ENCODE assay signal across 10 mouse cellular contexts in genomic region chr2:131191005-131191390, GRCm38 (mm10). TPM values are rescaled to one million over a fixed set of nuclear protein-coding genes. Genes with fewer than 3 reads are reported as not detected.
DNase-seq lines count a peak whose midpoint lies in the region; ATAC-seq and TF ChIP-seq lines count a peak whose summit lies in the region.
"Had no signal": no experiment of that assay in that cellular context is flagged by ENCODE, and none has a peak within 500 bp of the region (broad histone marks: within the 10 kb centered on the region; RNA-seq: fewer than 3 reads in every experiment).

No protein-coding gene starts in this region.

- WGBS in intestine, embryonic 14.5 days, result 74% methylated on average over 7 of the region's 7 CpGs
- WGBS in intestine, postnatal 0 days, result 76% methylated on average over 7 of the region's 7 CpGs
- 70% methylated on average over 7 of the region's 7 CpGs for WGBS in hindbrain, embryonic 10.5 days
- 58% methylated on average over 7 of the region's 7 CpGs for WGBS in midbrain, embryonic 11.5 days

- no peak overlapping the region for H3K9ac ChIP-seq in intestine, embryonic 14.5 days (ENCODE audit: low read length)
- no peak overlapping the region for H3K9ac ChIP-seq in intestine, postnatal 0 days (ENCODE audit: low read depth, low read length)
- peak overlapping the region; percentile 41 for H3K9ac ChIP-seq in midbrain, embryonic 11.5 days (ENCODE audit: low read length)

- no peak for ATAC-seq in intestine, embryonic 14.5 days (replicated peaks; ENCODE audit: low FRiP score, low TSS enrichment, low read depth)
- no peak for ATAC-seq in intestine, postnatal 0 days
- ATAC-seq in midbrain, embryonic 11.5 days (ENCODE audit: low FRiP score), result no peak

- H3K27ac ChIP-seq in intestine, embryonic 14.5 days (ENCODE audit: low read depth), result peak overlapping the region; percentile 60; the same call in 1 of the 2 replicates
- no peak overlapping the region for H3K27ac ChIP-seq in intestine, postnatal 0 days (ENCODE audit: low read depth, low read length)
- H3K27ac ChIP-seq in hindbrain, embryonic 10.5 days, result peak overlapping the region; percentile 87
- peak overlapping the region; percentile 93 for H3K27ac ChIP-seq in midbrain, embryonic 11.5 days (ENCODE audit: low read depth, low read length)
- H3K27ac ChIP-seq in left cerebral cortex, adult 2 months, result no peak overlapping the region

- H3K36me3 ChIP-seq in intestine, embryonic 14.5 days (ENCODE audit: control insufficient read depth, insufficient read depth, low read length), result peaks cover 42% of the 10 kb centered on the region
- H3K36me3 ChIP-seq in intestine, postnatal 0 days (ENCODE audit: control insufficient read depth, insufficient read depth), result peaks cover 26% of the 10 kb centered on the region
- peaks cover 63% of the 10 kb centered on the region for H3K36me3 ChIP-seq in hindbrain, embryonic 10.5 days
- peaks cover 16% of the 10 kb centered on the region for H3K36me3 ChIP-seq in midbrain, embryonic 11.5 days (ENCODE audit: control insufficient read depth, insufficient read depth, low read length)

- DNase-seq in intestine, embryonic 14.5 days (ENCODE audit: low spot score), result no peak
- peak; percentile 51 for DNase-seq in CD4-positive helper T cell, adult 2 months (ENCODE audit: low read depth, low spot score)
- no peak for DNase-seq in hindbrain, embryonic 10.5 days (ENCODE audit: low spot score)
- no peak for DNase-seq in midbrain, embryonic 11.5 days (ENCODE audit: low spot score, missing footprints)
- DNase-seq in left cerebral cortex, adult 2 months (ENCODE audit: extremely low spot score in 1 of 2, low spot score in 2 of 2), result no peak
- DNase-seq in cerebellum, adult 11 months, result no peak
- no peak for DNase-seq in cerebellum, adult 18-20 months
- DNase-seq: cerebellum, adult 2 months; right cerebral cortex, postnatal 4 days had no signal

- no peak overlapping the region for H3K4me3 ChIP-seq in intestine, embryonic 14.5 days (ENCODE audit: low read depth, low read length)
- H3K4me3 ChIP-seq in intestine, postnatal 0 days (ENCODE audit: low read depth, low read length), result no peak overlapping the region
- peak overlapping the region; percentile 38 for H3K4me3 ChIP-seq in hindbrain, embryonic 10.5 days
- H3K4me3 ChIP-seq in midbrain, embryonic 11.5 days (ENCODE audit: low read depth, low read length), result no peak overlapping the region
- H3K4me3 ChIP-seq in left cerebral cortex, adult 2 months, result no peak overlapping the region

- TF ChIP-seq CTCF in intestine, postnatal 0 days (IDR thresholded peaks at IDR 0.05; ENCODE audit: low read depth), result no peak
- no peak for TF ChIP-seq CTCF in left cerebral cortex, adult 2 months (IDR thresholded peaks at IDR 0.05)

- peaks cover 27% of the 10 kb centered on the region for H3K4me1 ChIP-seq in intestine, embryonic 14.5 days (replicated peaks; ENCODE audit: control insufficient read depth, insufficient read depth, low read length)
- H3K4me1 ChIP-seq in intestine, postnatal 0 days (replicated peaks; ENCODE audit: control insufficient read depth, insufficient read depth, low read length), result peaks cover 3% of the 10 kb centered on the region; the same call in 1 of the 2 replicates
- H3K4me1 ChIP-seq in hindbrain, embryonic 10.5 days (replicated peaks), result peaks cover 66% of the 10 kb centered on the region
- H3K4me1 ChIP-seq in midbrain, embryonic 11.5 days (ENCODE audit: control insufficient read depth, insufficient read depth, low read length), result peaks cover 43% of the 10 kb centered on the region

- H3K9me3 ChIP-seq in intestine, embryonic 14.5 days (ENCODE audit: control insufficient read depth, low read length), result no peaks in the 10 kb centered on the region
- H3K9me3 ChIP-seq in intestine, postnatal 0 days (ENCODE audit: control insufficient read depth), result no peaks in the 10 kb centered on the region
- H3K9me3 ChIP-seq in hindbrain, embryonic 10.5 days, result no peaks in the 10 kb centered on the region
- no peaks in the 10 kb centered on the region for H3K9me3 ChIP-seq in midbrain, embryonic 11.5 days (ENCODE audit: control insufficient read depth, low read length)

- no peak overlapping the region for H3K4me2 ChIP-seq in intestine, embryonic 14.5 days (ENCODE audit: low read length)
- H3K4me2 ChIP-seq in intestine, postnatal 0 days (replicated peaks; ENCODE audit: low read depth), result no peak overlapping the region
- H3K4me2 ChIP-seq in midbrain, embryonic 11.5 days, result peak overlapping the region; percentile 85; the same call in 1 of the 2 replicates

- intact Hi-C loops in left cerebral cortex, adult 2 months (cut with DNase I), result no loop called here

- H3K27me3 ChIP-seq in intestine, embryonic 14.5 days (replicated peaks; ENCODE audit: control insufficient read depth, insufficient read depth, low read length), result no peaks in the 10 kb centered on the region
- no peaks in the 10 kb centered on the region for H3K27me3 ChIP-seq in intestine, postnatal 0 days (replicated peaks; ENCODE audit: control insufficient read depth, insufficient read depth, low read length)
- no peaks in the 10 kb centered on the region for H3K27me3 ChIP-seq in hindbrain, embryonic 10.5 days (ENCODE audit: insufficient read depth, poor library complexity, severe bottlenecking)
- H3K27me3 ChIP-seq in midbrain, embryonic 11.5 days (ENCODE audit: control insufficient read depth, insufficient read depth, low read length), result no peaks in the 10 kb centered on the region; the same call in 1 of the 2 replicates

RNA-seq across cellular contexts. Expression of gene Spef1, which starts 3.9 kb away (rescaled TPM):
- 5.8 and 6.4 TPM in 2 replicates for polyA plus RNA-seq in intestine, embryonic 14.5 days (2014; fragmentation: Nextera tagmentation; extraction: Ambion mirVana)
- 2.0 and 2.1 TPM in 2 replicates for polyA plus RNA-seq in intestine, postnatal 0 days (2015; fragmentation: Nextera tagmentation; extraction: Ambion mirVana)
- 5.2 and 5.4 TPM in 2 replicates for polyA plus RNA-seq in hindbrain, embryonic 10.5 days (2016; fragmentation: Nextera tagmentation; extraction: Ambion mirVana)
- 6.3 and 7.1 TPM in 2 replicates for polyA plus RNA-seq in midbrain, embryonic 11.5 days (2014; fragmentation: Nextera tagmentation; extraction: Ambion mirVana)
- 10 to 100 TPM; 10.9 to 11.0 TPM for total RNA-seq in left cerebral cortex, adult 2 months (2021)

RNA-seq across cellular contexts. Expression of gene Cdc25b, which starts 4.2 kb away (rescaled TPM):
- polyA plus RNA-seq in intestine, embryonic 14.5 days (2014; fragmentation: Nextera tagmentation; extraction: Ambion mirVana), result 51.8 and 61.0 TPM in 2 replicates
- polyA plus RNA-seq in intestine, postnatal 0 days (2015; fragmentation: Nextera tagmentation; extraction: Ambion mirVana), result 10.9 and 12.4 TPM in 2 replicates
- 99.7 and 116 TPM in 2 replicates for polyA plus RNA-seq in hindbrain, embryonic 10.5 days (2016; fragmentation: Nextera tagmentation; extraction: Ambion mirVana)
- polyA plus RNA-seq in midbrain, embryonic 11.5 days (2014; fragmentation: Nextera tagmentation; extraction: Ambion mirVana), result 122 and 130 TPM in 2 replicates
- total RNA-seq in left cerebral cortex, adult 2 months (2021), result 10 to 100 TPM; 19.8 to 22.2 TPM

RNA-seq across cellular contexts. Expression of gene Cenpb, which starts 11.1 kb away (rescaled TPM):
- polyA plus RNA-seq in intestine, embryonic 14.5 days (2014; fragmentation: Nextera tagmentation; extraction: Ambion mirVana), result 8.8 and 9.5 TPM in 2 replicates
- polyA plus RNA-seq in intestine, postnatal 0 days (2015; fragmentation: Nextera tagmentation; extraction: Ambion mirVana), result 15.9 and 17.4 TPM in 2 replicates
- 9.7 and 12.8 TPM in 2 replicates for polyA plus RNA-seq in hindbrain, embryonic 10.5 days (2016; fragmentation: Nextera tagmentation; extraction: Ambion mirVana)
- 8.7 and 9.5 TPM in 2 replicates for polyA plus RNA-seq in midbrain, embryonic 11.5 days (2014; fragmentation: Nextera tagmentation; extraction: Ambion mirVana)
- total RNA-seq in left cerebral cortex, adult 2 months (2021), result 10 to 100 TPM; 65.3 to 69.8 TPM

RNA-seq across cellular contexts. Expression of gene Ap5s1, which starts 15.9 kb away (rescaled TPM):
- polyA plus RNA-seq in intestine, embryonic 14.5 days (2014; fragmentation: Nextera tagmentation; extraction: Ambion mirVana), result 23.4 and 23.8 TPM in 2 replicates
- 37.3 and 37.5 TPM in 2 replicates for polyA plus RNA-seq in intestine, postnatal 0 days (2015; fragmentation: Nextera tagmentation; extraction: Ambion mirVana)
- 27.2 and 32.7 TPM in 2 replicates for polyA plus RNA-seq in hindbrain, embryonic 10.5 days (2016; fragmentation: Nextera tagmentation; extraction: Ambion mirVana)
- 26.6 and 29.4 TPM in 2 replicates for polyA plus RNA-seq in midbrain, embryonic 11.5 days (2014; fragmentation: Nextera tagmentation; extraction: Ambion mirVana)
- total RNA-seq in left cerebral cortex, adult 2 months (2021), result 10 to 100 TPM; 21.7 to 28.7 TPM

RNA-seq across cellular contexts. Expression of gene 1700037H04Rik, which starts 31.1 kb away (rescaled TPM):
- polyA plus RNA-seq in intestine, embryonic 14.5 days (2014; fragmentation: Nextera tagmentation; extraction: Ambion mirVana), result 91.4 and 93.1 TPM in 2 replicates
- polyA plus RNA-seq in intestine, postnatal 0 days (2015; fragmentation: Nextera tagmentation; extraction: Ambion mirVana), result 145 and 164 TPM in 2 replicates
- polyA plus RNA-seq in hindbrain, embryonic 10.5 days (2016; fragmentation: Nextera tagmentation; extraction: Ambion mirVana), result 138 and 142 TPM in 2 replicates
- 112 and 122 TPM in 2 replicates for polyA plus RNA-seq in midbrain, embryonic 11.5 days (2014; fragmentation: Nextera tagmentation; extraction: Ambion mirVana)
- 10 to 100 TPM; 63.7 to 76.7 TPM for total RNA-seq in left cerebral cortex, adult 2 months (2021)

Comparison
In these comparisons a context has a peak if more than half of its experiments do, and no peak if none do; other contexts are left out.
1. H3K27ac ChIP-seq: peak in intestine, embryonic 14.5 days (single experiment), hindbrain, embryonic 10.5 days (single experiment) and midbrain, embryonic 11.5 days (single experiment); none in intestine, postnatal 0 days (single experiment) and left cerebral cortex, adult 2 months (single experiment).